ENCODE assay signal across 7 mouse cellular contexts in genomic region chr11:95310007-95310647, GRCm38 (mm10). TPM values are rescaled to one million over a fixed set of nuclear protein-coding genes. Genes with fewer than 3 reads are reported as not detected.
A peak's percentile ranks its signal among the peaks of the same experiment; 100 is the strongest.
DNase-seq lines count a peak whose midpoint lies in the region; ATAC-seq lines count a peak whose summit lies in the region.

Kat7 (minus strand) TSS chr11:95310246.

- peaks cover 9% of the 10 kb centered on the region for H3K4me1 ChIP-seq in intestine, embryonic 15.5 days (replicated peaks)
- H3K4me1 ChIP-seq in midbrain, embryonic 10.5 days: peaks cover 25% of the 10 kb centered on the region

- peak; percentile 94 for ATAC-seq in intestine, embryonic 15.5 days

- no peaks in the 10 kb centered on the region for H3K27me3 ChIP-seq in intestine, embryonic 15.5 days (replicated peaks)
- no peaks in the 10 kb centered on the region for H3K27me3 ChIP-seq in midbrain, embryonic 10.5 days (ENCODE audit: low read depth, poor library complexity, severe bottlenecking)

- H3K4me3 ChIP-seq in intestine, embryonic 15.5 days (replicated peaks): peak within 1 kb of the TSS; percentile 83
- peak within 1 kb of the TSS; percentile 96 for H3K4me3 ChIP-seq in midbrain, embryonic 10.5 days

- peak; percentile 98 for DNase-seq in adrenal gland, adult 2 months
- DNase-seq in embryo, embryonic 11.5 days (ENCODE audit: low read depth, low spot score): peak; percentile 98
- peak; percentile 93 to 95 for DNase-seq in gastrocnemius, postnatal 36 days
- peak; percentile 99 to 100 for DNase-seq in left cerebral cortex, postnatal 25 days (ENCODE audit: low spot score in 2 of 2)
- peak; percentile 97 for DNase-seq in midbrain, embryonic 10.5 days (ENCODE audit: low spot score)
- peak; percentile 93 for DNase-seq in right cerebral cortex, postnatal 4 days

- intact Hi-C loops in gastrocnemius, postnatal 36 days (cut with DNase I): no loop called here
- intact Hi-C loops in left cerebral cortex, postnatal 25 days (cut with DNase I): loop anchor here (2.0 to 10.0 kb wide), 2 partner anchors 75 to 215 kb away; partner anchors contain the start of gene Slc35b1

- no peaks in the 10 kb centered on the region for H3K9me3 ChIP-seq in intestine, embryonic 15.5 days
- H3K9me3 ChIP-seq in midbrain, embryonic 10.5 days (replicated peaks): no peaks in the 10 kb centered on the region

- WGBS in intestine, embryonic 15.5 days: under 1% methylated on average over 42 of the region's 42 CpGs
- WGBS in midbrain, embryonic 10.5 days: 0% methylated on average over 42 of the region's 42 CpGs

- H3K27ac ChIP-seq in intestine, embryonic 15.5 days: peak within 1 kb of the TSS; percentile 98
- H3K27ac ChIP-seq in midbrain, embryonic 10.5 days (replicated peaks): peak within 1 kb of the TSS; percentile 98

- H3K4me2 ChIP-seq in intestine, embryonic 15.5 days (replicated peaks): peak within 1 kb of the TSS; percentile 69

- H3K36me3 ChIP-seq in intestine, embryonic 15.5 days: no peaks in the 10 kb centered on the region
- peaks cover 14% of the 10 kb centered on the region for H3K36me3 ChIP-seq in midbrain, embryonic 10.5 days

- H3K9ac ChIP-seq in intestine, embryonic 15.5 days: peak within 1 kb of the TSS; percentile 98

RNA-seq across cellular contexts. Expression of gene Kat7, which starts in this region (rescaled TPM):
- 10 to 100 TPM; 51.7 to 64.2 TPM for total RNA-seq in adrenal gland, adult 2 months (2021)
- 21.5 and 23.8 TPM in 2 replicates for polyA plus RNA-seq in adrenal gland, adult 2 months (2012; rRNA removed)
- 10 to 100 TPM; 20.8 to 25.1 TPM for total RNA-seq in gastrocnemius, postnatal 36 days (2021)
- polyA plus RNA-seq in intestine, embryonic 15.5 days (2015; fragmentation: Nextera tagmentation; extraction: Ambion mirVana): 67.3 and 68.7 TPM in 2 replicates
- 10 to 100 TPM; 67.5 to 70.1 TPM for total RNA-seq in left cerebral cortex, postnatal 25 days (2021)
- polyA plus RNA-seq in midbrain, embryonic 10.5 days (2016; fragmentation: Nextera tagmentation; extraction: Ambion mirVana): 91.6 and 97.6 TPM in 2 replicates

Comparison
In these comparisons a context has a peak if more than half of its experiments do, and no peak if none do; other contexts are left out.
1. Peak in every context shown above with its lines: DNase-seq, ATAC-seq, H3K4me3 ChIP-seq and H3K27ac ChIP-seq.